Mouse (Mus musculus) lung, embryonic 16.5 days (tissue): ENCODE measurements around the gene Armc10. TPM values are rescaled to one million over a fixed set of nuclear protein-coding genes. Genes with fewer than 3 reads are reported as not detected.
A peak's percentile ranks its signal among the peaks of the same experiment; 100 is the strongest.

Experiments used
- ATAC-seq: fragments of 200-750 bp; cut with Nextera tagmentation; 2 replicates; pipeline ENCODE4 v1.8.0; 2017; ENCODE audit warnings: low read depth, mild to moderate bottlenecking, moderate library complexity
- H3K27ac ChIP-seq: fragments of 300-500 bp; sonication (generic); 2 replicates; pipeline ENCODE4 v1.5.1; 2014; ENCODE audit warnings: mild to moderate bottlenecking, control low read depth, low read length
- H3K27me3 ChIP-seq: fragments of 300-500 bp; sonication (generic); 2 replicates; pipeline ENCODE4 v1.6.1; 2014; ENCODE audit warnings: low read depth, low read length, mixed read lengths; ENCODE audit not compliant: control insufficient read depth, insufficient read depth
- H3K36me3 ChIP-seq: fragments of 300-500 bp; sonication (generic); 2 replicates; pipeline ENCODE4 v1.6.1; 2014; ENCODE audit warnings: low read length; ENCODE audit not compliant: control insufficient read depth, insufficient read depth
- H3K4me1 ChIP-seq: fragments of 300-500 bp; sonication (generic); replicated peaks from 2 replicates; pipeline ENCODE4 v1.6.1; 2014; ENCODE audit warnings: low read length, mixed read lengths; ENCODE audit not compliant: control insufficient read depth, insufficient read depth
- H3K4me2 ChIP-seq: fragments of 300-500 bp; sonication (generic); 2 replicates; pipeline ENCODE4 v1.6.1; 2014; ENCODE audit warnings: low read depth, low read length, control low read depth
- H3K4me3 ChIP-seq: fragments of 300-500 bp; sonication (generic); 2 replicates; pipeline ENCODE4 v1.5.1; 2014; ENCODE audit warnings: mild to moderate bottlenecking, low read length, control low read depth
- H3K9ac ChIP-seq: fragments of 300-500 bp; sonication (generic); 2 replicates; pipeline ENCODE4 v1.6.1; 2014; ENCODE audit warnings: low read length, control low read depth
- H3K9me3 ChIP-seq: fragments of 300-500 bp; sonication (generic); 2 replicates; pipeline ENCODE4 v1.6.1; 2016; ENCODE audit warnings: low read length; ENCODE audit not compliant: control insufficient read depth
- WGBS: fragments of 180-500 bp; shearing (Covaris S2); extraction: QIAGEN DNeasy Blood & Tissue Kit; methylation state at CpG from one replicate; pipeline ENCODE4 v1.1.7; 2014; 5-methylcytosine and 5-hydroxymethylcytosine counted together
- polyA plus RNA-seq: library from polyadenylated mRNA; unstranded; fragments of >200 nt; fragmentation: Nextera tagmentation; extraction: Ambion mirVana; gene quantifications from 2 replicates; pipeline ENCODE4 v1.2.1, GENCODE M21; 2015

Gene Armc10
- polyA plus RNA-seq, 1 experiment from 2014 or later: 45.3 TPM

DNA sequence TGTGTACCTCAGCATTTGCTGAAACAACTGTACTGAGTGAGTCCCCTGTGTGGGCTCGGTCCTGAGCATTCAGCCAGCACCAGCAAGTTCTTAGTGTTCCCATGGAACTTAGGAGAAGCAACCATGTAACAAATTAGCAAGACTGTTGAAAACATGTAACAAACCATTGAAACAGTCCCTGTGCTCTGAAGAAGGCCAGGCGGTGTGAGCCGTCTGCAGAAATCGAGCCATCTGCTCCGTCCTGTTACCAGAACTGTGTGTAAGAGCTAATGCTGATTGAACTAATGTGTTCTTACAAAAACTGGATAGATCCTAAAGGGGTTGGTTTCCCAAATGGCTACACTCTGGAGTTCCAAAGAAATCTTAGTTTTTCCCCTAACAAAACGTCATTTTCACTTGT lies 15.2 kb downstream of the Armc10 start:
- H3K36me3 ChIP-seq: peaks cover 15% of the 10 kb centered on the region
- H3K9ac ChIP-seq: no peak overlapping the region
- H3K4me3 ChIP-seq: no peak overlapping the region
- WGBS: 80% methylated on average over 6 of the region's 6 CpGs
- no peak overlapping the region for H3K4me2 ChIP-seq
- H3K27me3 ChIP-seq: no peaks in the 10 kb centered on the region
- no peak for ATAC-seq
- no peak overlapping the region for H3K27ac ChIP-seq
- no peaks in the 10 kb centered on the region for H3K9me3 ChIP-seq
- H3K4me1 ChIP-seq: peaks cover 8% of the 10 kb centered on the region

DNA sequence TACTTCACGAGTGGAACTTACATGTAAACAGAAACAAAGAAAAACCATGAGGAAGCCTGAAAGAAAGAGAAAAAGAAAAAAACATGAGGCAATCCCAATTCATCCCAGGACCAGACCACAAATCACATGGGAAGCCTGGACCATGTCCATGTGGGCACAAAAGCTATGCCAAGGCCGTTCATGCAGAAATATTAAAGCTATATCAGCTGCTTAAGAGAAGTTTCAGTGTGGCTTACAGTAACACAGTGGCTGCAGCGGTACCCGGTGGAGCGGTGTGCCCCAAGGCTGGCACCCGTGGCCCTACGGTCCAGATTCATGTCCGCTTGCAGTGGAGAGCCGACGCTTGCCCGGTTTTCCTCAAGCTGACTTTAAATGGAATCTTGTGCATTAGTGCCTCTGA lies 17.5 kb downstream of the Armc10 start:
- H3K4me1 ChIP-seq: peaks cover 7% of the 10 kb centered on the region
- H3K9me3 ChIP-seq: no peaks in the 10 kb centered on the region
- peaks cover 13% of the 10 kb centered on the region for H3K36me3 ChIP-seq
- 92% methylated on average over 11 of the region's 11 CpGs for WGBS
- no peak overlapping the region for H3K27ac ChIP-seq
- no peaks in the 10 kb centered on the region for H3K27me3 ChIP-seq
- no peak overlapping the region for H3K4me3 ChIP-seq
- H3K9ac ChIP-seq: no peak overlapping the region
- no peak for ATAC-seq
- no peak overlapping the region for H3K4me2 ChIP-seq

DNA sequence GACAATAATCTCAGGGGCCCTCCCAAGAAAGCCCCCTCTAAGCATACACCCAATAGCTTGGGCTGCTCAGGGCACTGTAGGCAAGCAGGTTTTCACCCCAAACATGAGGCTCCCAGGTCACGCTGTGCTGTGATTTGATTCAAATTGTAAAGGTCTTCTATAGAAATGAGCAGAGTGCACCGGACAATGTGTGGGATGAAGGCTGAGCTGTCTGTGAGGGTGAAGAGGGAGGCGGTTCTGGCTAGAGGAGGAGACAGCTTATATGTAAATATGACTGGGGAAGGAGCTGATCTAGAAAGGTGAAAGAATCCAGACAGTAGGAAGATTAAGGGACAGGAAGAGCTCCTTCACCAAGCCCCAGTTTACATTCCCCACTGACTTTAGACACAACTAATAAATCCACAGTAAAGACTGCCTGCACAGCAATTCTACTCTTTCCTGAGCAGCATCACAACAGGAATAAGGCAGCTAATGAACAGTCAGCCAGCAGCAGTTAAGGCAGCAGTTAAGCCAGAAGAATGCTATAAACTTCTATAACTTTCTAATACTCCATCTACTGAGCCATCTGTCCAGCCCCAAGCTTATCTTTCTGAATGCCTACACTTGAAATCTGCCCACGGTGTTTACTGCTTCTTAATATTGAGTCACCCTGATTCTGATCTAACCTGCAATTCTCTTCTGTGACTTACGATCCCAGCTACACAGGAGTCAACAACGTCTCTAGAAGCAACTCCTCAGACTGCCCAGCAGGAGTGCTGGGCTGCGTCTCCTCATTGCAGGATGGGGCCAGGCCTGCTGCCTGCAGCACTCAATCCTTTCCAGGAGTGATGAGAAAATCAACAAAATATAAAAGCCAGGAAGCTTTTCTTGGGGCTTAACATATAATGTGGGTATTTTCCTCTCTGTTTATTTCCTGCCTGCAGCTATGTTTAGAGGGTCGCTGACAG lies 21.9 kb downstream of the Armc10 start:
- no peak for ATAC-seq
- no peak overlapping the region for H3K9ac ChIP-seq
- no peaks in the 10 kb centered on the region for H3K27me3 ChIP-seq
- H3K4me3 ChIP-seq: no peak overlapping the region
- H3K27ac ChIP-seq: no peak overlapping the region
- 51% methylated on average over 8 of the region's 8 CpGs for WGBS
- H3K4me2 ChIP-seq: no peak overlapping the region
- no peaks in the 10 kb centered on the region for H3K9me3 ChIP-seq
- no peaks in the 10 kb centered on the region for H3K4me1 ChIP-seq
- H3K36me3 ChIP-seq: peaks cover 7% of the 10 kb centered on the region; the same call in 1 of the 2 replicates

DNA sequence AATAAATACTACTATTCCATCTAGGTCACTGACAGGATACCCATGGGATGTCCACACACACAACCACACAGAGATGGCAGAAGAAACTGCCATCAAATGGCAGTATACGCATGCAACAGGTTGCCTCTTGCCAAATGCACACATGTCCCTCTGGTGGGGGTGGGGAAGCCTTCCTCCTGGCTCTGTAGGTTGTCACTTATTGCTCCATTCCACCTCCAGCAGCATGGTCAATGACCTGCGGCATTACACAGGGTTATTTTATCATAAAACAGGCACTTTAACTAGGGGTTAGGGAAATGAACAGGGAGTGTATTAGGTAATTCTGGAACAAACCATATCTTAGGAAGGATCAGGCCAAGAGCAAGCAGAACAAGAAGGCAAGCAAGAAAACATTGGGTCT lies 23.7 kb downstream of the Armc10 start:
- H3K4me2 ChIP-seq: no peak overlapping the region
- H3K4me1 ChIP-seq: no peaks in the 10 kb centered on the region; the same call in 1 of the 2 replicates
- no peaks in the 10 kb centered on the region for H3K9me3 ChIP-seq
- no peaks in the 10 kb centered on the region for H3K27me3 ChIP-seq
- WGBS: 88% methylated on average over 2 of the region's 2 CpGs
- no peaks in the 10 kb centered on the region for H3K36me3 ChIP-seq
- no peak for ATAC-seq
- H3K9ac ChIP-seq: no peak overlapping the region
- no peak overlapping the region for H3K27ac ChIP-seq
- H3K4me3 ChIP-seq: no peak overlapping the region

DNA sequence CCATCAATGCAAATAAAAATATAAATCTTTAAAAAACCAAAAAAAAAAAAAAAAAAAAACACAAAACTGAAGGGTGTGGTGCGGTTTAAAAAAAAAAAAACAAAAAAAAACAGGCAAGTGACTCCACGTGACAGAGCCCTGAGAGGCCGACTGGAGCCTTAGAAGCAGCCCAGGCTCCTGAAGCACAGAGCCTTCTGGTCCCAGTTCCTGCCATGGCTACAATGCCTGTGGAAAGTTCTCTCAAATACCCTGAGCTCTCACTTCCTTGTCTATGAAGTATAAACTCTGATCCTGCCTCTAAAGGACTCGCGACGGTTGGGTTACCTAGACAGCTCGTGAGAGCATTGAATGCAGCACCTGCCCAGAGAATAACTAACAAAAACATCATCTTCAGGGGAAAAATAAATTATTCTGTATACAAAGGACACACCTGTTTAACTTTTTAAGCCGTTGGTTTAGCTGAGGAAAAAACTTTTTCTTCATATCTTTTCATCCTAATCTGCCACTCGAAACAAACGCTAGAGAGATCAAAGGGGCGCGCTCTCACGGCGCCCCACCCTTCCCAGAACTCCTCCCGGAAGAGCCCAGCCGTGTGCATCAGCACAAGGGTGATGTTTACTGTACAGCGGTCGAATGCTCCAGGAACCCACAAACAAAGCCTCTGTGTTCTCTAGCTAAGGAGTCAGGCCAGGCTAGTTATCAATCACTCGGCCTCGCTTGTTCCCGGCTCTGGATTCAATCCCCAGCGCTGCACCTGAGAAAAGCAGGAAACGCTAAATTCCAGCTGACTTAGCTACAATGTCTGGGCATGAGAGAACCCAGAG lies 27.4 kb downstream of the Armc10 start:
- ATAC-seq: peak; percentile 47; the same call in 1 of the 2 replicates
- WGBS: 24% methylated on average over 23 of the region's 23 CpGs
- no peak overlapping the region for H3K27ac ChIP-seq
- no peaks in the 10 kb centered on the region for H3K27me3 ChIP-seq
- no peaks in the 10 kb centered on the region; the same call in 1 of the 2 replicates for H3K4me1 ChIP-seq
- no peaks in the 10 kb centered on the region for H3K9me3 ChIP-seq
- H3K4me2 ChIP-seq: peak overlapping the region; percentile 43
- peak overlapping the region; percentile 23 for H3K4me3 ChIP-seq
- H3K36me3 ChIP-seq: 0 out of 2 replicates have a peak, but pooled peaks cover 2% of the 10 kb centered on the region
- peak overlapping the region; percentile 45; the same call in 1 of the 2 replicates for H3K9ac ChIP-seq

DNA sequence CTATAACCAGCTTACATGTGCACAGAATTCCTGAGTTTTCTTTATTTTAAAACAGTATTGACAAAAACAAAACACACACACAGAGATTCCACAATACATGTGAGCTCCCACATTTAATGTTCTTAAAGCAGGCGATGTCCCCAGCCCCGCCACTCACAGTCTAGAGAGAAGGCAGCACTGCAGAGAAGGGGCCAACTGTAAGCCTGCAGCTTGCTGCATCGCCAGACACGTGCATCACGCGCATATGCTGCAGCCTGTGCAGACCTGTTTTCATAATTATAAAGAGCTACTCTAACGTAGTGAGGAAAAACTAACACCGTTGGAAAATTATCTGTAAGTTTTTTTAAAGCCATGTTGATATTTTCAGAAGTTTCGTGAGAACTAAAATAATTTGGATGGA lies 28.1 kb downstream of the Armc10 start:
- H3K4me2 ChIP-seq: no peak overlapping the region
- WGBS: 82% methylated on average over 9 of the region's 9 CpGs

DNA sequence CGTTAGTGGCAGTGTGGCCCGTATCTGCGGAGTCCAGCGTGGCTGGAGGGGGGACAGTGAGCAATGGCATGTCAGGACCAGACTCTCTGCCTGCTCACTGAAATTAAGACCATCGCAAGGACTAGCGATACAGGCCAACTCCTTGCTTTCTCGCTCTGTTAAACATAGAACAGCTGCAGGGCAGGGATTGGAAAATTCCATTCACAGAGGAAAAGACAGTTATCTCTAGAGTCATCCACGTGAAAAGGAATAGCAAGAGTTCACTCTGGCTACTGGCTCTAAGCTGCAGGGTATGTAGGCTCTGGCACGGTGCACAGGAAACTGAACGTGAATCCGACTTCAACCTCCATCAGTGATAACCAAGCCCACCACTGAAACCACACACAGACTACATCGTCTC lies 29.4 kb downstream of the Armc10 start:
- 82% methylated on average over 12 of the region's 12 CpGs for WGBS
- H3K36me3 ChIP-seq: 0 out of 2 replicates have a peak, but pooled peaks cover 2% of the 10 kb centered on the region
- ATAC-seq: no peak

More for the DNA sequence above, 28.1 kb downstream of the Armc10 start:
- H3K4me1 ChIP-seq: no peaks in the 10 kb centered on the region; the same call in 1 of the 2 replicates
- 0 out of 2 replicates have a peak, but pooled peaks cover 2% of the 10 kb centered on the region for H3K36me3 ChIP-seq
- no peak overlapping the region for H3K4me3 ChIP-seq
- no peak overlapping the region for H3K9ac ChIP-seq
- no peak for ATAC-seq
- H3K9me3 ChIP-seq: no peaks in the 10 kb centered on the region
- no peak overlapping the region for H3K27ac ChIP-seq
- H3K27me3 ChIP-seq: no peaks in the 10 kb centered on the region

DNA sequence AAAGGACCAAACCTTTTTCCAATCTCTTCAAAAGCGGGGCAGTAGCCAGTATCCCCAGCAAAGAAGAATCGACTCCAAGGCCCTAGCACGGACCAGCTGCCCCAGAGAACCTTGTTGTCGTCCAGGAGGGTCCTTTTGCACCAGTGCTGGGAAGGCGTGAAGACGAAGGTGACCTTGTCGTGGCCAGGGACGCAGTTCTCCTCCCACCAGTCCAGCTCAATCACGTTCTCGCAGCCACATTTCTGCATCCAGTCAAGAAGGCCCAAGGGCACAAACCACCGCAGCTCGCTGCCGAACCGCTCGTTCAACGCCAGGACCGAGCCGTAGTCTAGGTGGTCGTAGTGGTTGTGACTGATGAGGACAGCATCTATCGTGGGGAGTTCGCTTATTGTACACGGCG lies 29.9 kb downstream of the Armc10 start:
- no peak overlapping the region for H3K27ac ChIP-seq
- no peaks in the 10 kb centered on the region for H3K9me3 ChIP-seq
- no peak for ATAC-seq
- no peaks in the 10 kb centered on the region; the same call in 1 of the 2 replicates for H3K4me1 ChIP-seq
- H3K4me2 ChIP-seq: no peak overlapping the region
- no peak overlapping the region for H3K4me3 ChIP-seq
- H3K9ac ChIP-seq: no peak overlapping the region
- 93% methylated on average over 23 of the region's 23 CpGs for WGBS
- no peaks in the 10 kb centered on the region for H3K27me3 ChIP-seq
- 0 out of 2 replicates have a peak, but pooled peaks cover 2% of the 10 kb centered on the region for H3K36me3 ChIP-seq

More for the DNA sequence above, 29.4 kb downstream of the Armc10 start:
- Histone ChIP-seq H3K27ac (no peak overlapping the region), H3K27me3 (no peaks in the 10 kb centered on the region), H3K4me2 (no peak overlapping the region), H3K9me3 (no peaks in the 10 kb centered on the region), H3K4me3 (no peak overlapping the region), H3K9ac (no peak overlapping the region), H3K4me1 (no peaks in the 10 kb centered on the region; the same call in 1 of the 2 replicates)

DNA sequence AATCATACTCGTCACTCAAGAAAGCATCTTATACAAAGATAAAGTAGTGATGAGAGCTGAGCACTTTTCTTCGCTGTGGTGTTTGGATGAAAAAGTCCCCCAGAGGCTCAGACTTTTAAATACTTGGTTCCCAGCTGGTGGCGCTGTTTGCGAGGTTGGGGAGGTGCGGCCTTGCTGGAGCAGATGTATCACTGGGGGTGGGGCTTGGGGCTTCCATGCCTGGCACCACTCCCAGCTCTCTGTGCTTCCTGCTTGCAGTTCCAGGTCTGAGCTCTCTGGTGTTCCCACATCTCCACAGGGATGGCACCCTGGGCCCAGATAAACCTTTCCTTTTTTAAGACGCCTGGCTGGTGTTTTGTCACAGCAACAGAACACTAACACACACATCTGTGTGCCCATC lies 32.3 kb downstream of the Armc10 start:
- Histone ChIP-seq H3K9ac (no peak overlapping the region), H3K4me1 (no peaks in the 10 kb centered on the region; the same call in 1 of the 2 replicates), H3K36me3 (0 out of 2 replicates have a peak, but pooled peaks cover 2% of the 10 kb centered on the region), H3K27ac (no peak overlapping the region), H3K27me3 (no peaks in the 10 kb centered on the region), H3K4me3 (no peak overlapping the region), H3K9me3 (no peaks in the 10 kb centered on the region), H3K4me2 (no peak overlapping the region)
- WGBS: 85% methylated on average over 6 of the region's 6 CpGs
- ATAC-seq: no peak
